Mouse (Mus musculus) heart, postnatal 0 days (tissue): Measurements from ENCODE around the gene Pmvk. TPM values are rescaled to one million over a fixed set of nuclear protein-coding genes. Genes with fewer than 3 reads are reported as not detected.

Experiments
- ATAC-seq: fragments of 200-750 bp; cut with Nextera tagmentation; 2 replicates; pipeline ENCODE4 v1.8.0; 2017; ENCODE audit warnings: low read depth, moderate number of reproducible peaks, moderate library complexity; ENCODE audit not compliant: insufficient read depth
- DNase-seq: peaks from one replicate; pipeline ENCODE4 v3.0.0-alpha.2; 2016; ENCODE audit warnings: low spot score
- H3K27ac ChIP-seq: fragments of 300-500 bp; sonication (generic); 2 replicates; pipeline ENCODE4 v1.5.1; 2014; ENCODE audit warnings: low read depth, mild to moderate bottlenecking
- H3K27me3 ChIP-seq: fragments of 300-500 bp; sonication (generic); 2 replicates; pipeline ENCODE4 v1.6.1; 2014; ENCODE audit warnings: low read length, mixed read lengths; ENCODE audit not compliant: control insufficient read depth, insufficient read depth
- H3K36me3 ChIP-seq: fragments of 300-500 bp; sonication (generic); replicated peaks from 2 replicates; pipeline ENCODE4 v1.6.1; 2014; ENCODE audit warnings: low read length, mixed read lengths; ENCODE audit not compliant: control insufficient read depth, insufficient read depth
- H3K4me1 ChIP-seq: fragments of 300-500 bp; sonication (generic); 2 replicates; pipeline ENCODE4 v1.6.1; 2014; ENCODE audit warnings: antibody characterized with exemption; ENCODE audit not compliant: control insufficient read depth, insufficient read depth
- H3K4me2 ChIP-seq: fragments of 300-500 bp; sonication (generic); 2 replicates; pipeline ENCODE4 v1.6.1; 2014; ENCODE audit warnings: low read depth, mild to moderate bottlenecking, low read length, moderate library complexity
- H3K4me3 ChIP-seq: fragments of 300-500 bp; sonication (generic); 2 replicates; pipeline ENCODE4 v1.5.1; 2014; ENCODE audit warnings: low read depth, low read length
- H3K9ac ChIP-seq: fragments of 300-500 bp; sonication (generic); replicated peaks from 2 replicates; pipeline ENCODE4 v1.6.1; 2014; ENCODE audit warnings: low read depth, low read length, mixed read lengths
- H3K9me3 ChIP-seq: fragments of 300-500 bp; sonication (generic); replicated peaks from 2 replicates; pipeline ENCODE4 v1.6.1; 2016; ENCODE audit warnings: low read length; ENCODE audit not compliant: control insufficient read depth
- CTCF ChIP-seq: IDR thresholded peaks from 2 replicates; pipeline ENCODE4 v1.5.1; 2016; ENCODE audit warnings: antibody characterized with exemption, control low read depth, low read depth
- EP300 ChIP-seq: IDR thresholded peaks from 2 replicates; pipeline ENCODE4 v1.6.1; 2016; ENCODE audit warnings: antibody characterized with exemption, low read depth
- WGBS: fragments of 180-500 bp; shearing (Covaris S2); extraction: QIAGEN DNeasy Blood & Tissue Kit; methylation state at CpG from one replicate; pipeline ENCODE4 v1.1.7; 2014; 5-methylcytosine and 5-hydroxymethylcytosine counted together
- polyA plus RNA-seq: library from polyadenylated mRNA; unstranded; fragments of >200 nt; fragmentation: Nextera tagmentation; extraction: Ambion mirVana; gene quantifications from 2 replicates; pipeline ENCODE4 v1.2.1, GENCODE M21; 2015
- total RNA-seq: library from RNA; depleted of rRNA; stranded (reverse); fragments of >200 nt; gene quantifications from 2 replicates; pipeline ENCODE4 v1.2.3, GENCODE M21; 2014; ENCODE audit warnings: low replicate concordance

Gene Pmvk
- total and polyA plus RNA-seq, 2 experiments from 2014 or later: 26.2 to 50.7 TPM

GRCm38 (mm10) chr3:89486111-89486510 lies 31.8 kb downstream of the Pmvk start:
- no peak overlapping the region for H3K9ac ChIP-seq
- no peaks in the 10 kb centered on the region for H3K27me3 ChIP-seq
- ATAC-seq (no peak), DNase-seq (no peak)
- no peaks in the 10 kb centered on the region for H3K9me3 ChIP-seq
- H3K27ac ChIP-seq: no peak overlapping the region
- H3K36me3 ChIP-seq: no peaks in the 10 kb centered on the region
- H3K4me3 ChIP-seq: no peak overlapping the region
- no peak overlapping the region for H3K4me2 ChIP-seq
- no peak for TF ChIP-seq EP300
- no peak for TF ChIP-seq CTCF
- 80% methylated on average over 8 of the region's 8 CpGs for WGBS
- H3K4me1 ChIP-seq: peaks cover 8% of the 10 kb centered on the region; the same call in 1 of the 2 replicates

DNA sequence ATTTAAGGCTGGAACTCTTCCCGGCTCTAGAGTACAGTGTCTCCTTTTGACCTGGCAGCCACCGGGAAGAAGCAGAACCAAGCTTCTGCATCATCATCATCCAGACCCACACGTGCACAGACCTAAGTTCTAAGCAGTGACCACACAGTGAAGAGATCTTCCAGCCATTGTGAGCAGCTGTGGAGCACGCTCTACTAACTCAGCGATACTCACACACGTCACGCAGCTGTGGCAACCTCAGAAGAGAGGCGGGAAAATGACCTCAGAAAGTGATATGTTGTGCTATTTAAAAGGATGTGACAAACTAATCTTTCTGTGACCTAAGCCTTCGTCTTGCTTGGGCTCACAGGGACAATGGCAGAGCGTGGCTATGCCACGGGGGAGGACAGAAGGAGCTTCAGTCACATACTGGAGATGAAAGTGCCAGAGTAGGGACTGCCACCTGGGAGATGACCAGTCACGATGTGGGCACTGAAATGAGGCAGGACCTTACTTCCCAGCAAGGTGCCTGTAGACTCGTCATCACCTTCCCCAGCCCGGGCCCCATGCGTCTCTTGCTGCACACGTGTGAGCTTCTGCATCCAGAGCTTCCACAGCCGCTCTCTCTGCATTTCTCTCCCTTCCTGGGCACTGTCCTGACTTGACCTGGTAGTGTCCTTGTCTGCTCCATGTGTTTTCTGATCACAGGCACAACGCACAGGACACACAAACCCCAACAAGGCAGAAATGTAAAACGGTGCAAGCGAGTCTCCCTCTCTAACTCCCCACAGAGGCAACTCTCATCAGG lies 32.8 kb downstream of the Pmvk start:
- no peaks in the 10 kb centered on the region for H3K27me3 ChIP-seq
- WGBS: 48% methylated on average over 20 of the region's 20 CpGs
- H3K36me3 ChIP-seq: no peaks in the 10 kb centered on the region
- no peak overlapping the region for H3K9ac ChIP-seq
- no peak overlapping the region for H3K27ac ChIP-seq
- no peak overlapping the region for H3K4me3 ChIP-seq
- H3K4me1 ChIP-seq: peaks cover 8% of the 10 kb centered on the region; the same call in 1 of the 2 replicates
- no peak for TF ChIP-seq EP300
- no peak for TF ChIP-seq CTCF
- H3K9me3 ChIP-seq: no peaks in the 10 kb centered on the region
- ATAC-seq (peak; percentile 20; the same call in 1 of the 2 replicates), DNase-seq (no peak)
- no peak overlapping the region for H3K4me2 ChIP-seq

DNA sequence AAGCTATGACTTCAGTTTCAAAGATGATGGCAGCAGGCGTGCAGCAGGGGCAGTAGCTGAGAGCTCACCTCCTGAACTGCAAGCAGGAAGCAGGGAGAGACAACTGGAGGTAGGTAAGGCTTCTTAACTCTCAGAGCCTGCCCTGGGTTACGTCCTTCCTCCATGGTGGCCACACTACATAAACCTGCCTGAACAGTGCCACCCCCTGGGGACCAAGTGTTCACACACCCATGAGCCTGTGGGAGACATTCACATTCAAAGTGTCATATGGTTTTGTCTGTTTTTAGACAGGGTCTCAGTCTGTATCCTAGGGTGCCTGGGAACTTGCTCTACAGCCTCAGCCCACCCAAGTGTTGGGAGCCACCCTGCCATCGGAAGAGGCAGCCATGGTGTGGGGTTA lies 36.4 kb downstream of the Pmvk start:
- no peak overlapping the region for H3K9ac ChIP-seq
- TF ChIP-seq CTCF: no peak
- no peak for TF ChIP-seq EP300
- WGBS: 97% methylated on average over 3 of the region's 3 CpGs
- no peak for ATAC-seq
- peaks cover 8% of the 10 kb centered on the region; the same call in 1 of the 2 replicates for H3K4me1 ChIP-seq
- no peak overlapping the region for H3K4me2 ChIP-seq
- H3K4me3 ChIP-seq: no peak overlapping the region
- H3K27me3 ChIP-seq: peaks cover 3% of the 10 kb centered on the region; the same call in 1 of the 2 replicates
- H3K27ac ChIP-seq: no peak overlapping the region
- H3K36me3 ChIP-seq: no peaks in the 10 kb centered on the region
- no peak for DNase-seq
- no peaks in the 10 kb centered on the region for H3K9me3 ChIP-seq

- no peaks in the 10 kb centered on the region for H3K36me3 ChIP-seq
- H3K27ac ChIP-seq: no peak overlapping the region
- no peak overlapping the region for H3K4me3 ChIP-seq
- TF ChIP-seq EP300: no peak
- TF ChIP-seq CTCF: no peak
- ATAC-seq (no peak), DNase-seq (no peak)
- H3K9ac ChIP-seq: no peak overlapping the region
- peaks cover 3% of the 10 kb centered on the region; the same call in 1 of the 2 replicates for H3K27me3 ChIP-seq
- no peaks in the 10 kb centered on the region for H3K9me3 ChIP-seq
- WGBS: 62% methylated on average over 5 of the region's 5 CpGs
- H3K4me1 ChIP-seq: peaks cover 8% of the 10 kb centered on the region; the same call in 1 of the 2 replicates
- no peak overlapping the region for H3K4me2 ChIP-seq
Observed at GRCm38 (mm10) chr3:89491559-89491958, 37.2 kb downstream of the Pmvk start.

GRCm38 (mm10) chr3:89492701-89493151 lies 38.4 kb downstream of the Pmvk start:
- Histone ChIP-seq H3K4me1 (peaks cover under 1% of the 10 kb centered on the region; the same call in 1 of the 2 replicates), H3K36me3 (no peaks in the 10 kb centered on the region), H3K9me3 (no peaks in the 10 kb centered on the region), H3K27ac (no peak overlapping the region), H3K4me3 (no peak overlapping the region), H3K27me3 (peaks cover 3% of the 10 kb centered on the region; the same call in 1 of the 2 replicates), H3K4me2 (no peak overlapping the region), H3K9ac (no peak overlapping the region)
- ATAC-seq (no peak), DNase-seq (no peak)
- 46% methylated on average over 8 of the region's 8 CpGs for whole genome bisulfite sequencing
- TF ChIP-seq CTCF (no peak), EP300 (no peak)

- no peaks in the 10 kb centered on the region for H3K9me3 ChIP-seq
- no peak overlapping the region for H3K9ac ChIP-seq
- 88% methylated on average over 5 of the region's 5 CpGs for WGBS
- H3K4me1 ChIP-seq: no peaks in the 10 kb centered on the region
- DNase-seq (no peak), ATAC-seq (no peak)
- no peak overlapping the region for H3K4me3 ChIP-seq
- H3K27ac ChIP-seq: no peak overlapping the region
- no peaks in the 10 kb centered on the region for H3K36me3 ChIP-seq
- H3K27me3 ChIP-seq: peaks cover 3% of the 10 kb centered on the region; the same call in 1 of the 2 replicates
- TF ChIP-seq CTCF: no peak
- TF ChIP-seq EP300: no peak
- H3K4me2 ChIP-seq: no peak overlapping the region
Observed at GRCm38 (mm10) chr3:89494630-89495029, 40.3 kb downstream of the Pmvk start.
